Mouse (Mus musculus) megakaryocyte progenitor cell, adult 5-6 weeks (primary cell): ENCODE data around the gene Slco1a1. TPM values are rescaled to one million over a fixed set of nuclear protein-coding genes. Genes with fewer than 3 reads are reported as not detected.
"Not testable (repeated sequence)": the region's sequence is repeated elsewhere in the genome, so short reads cannot be mapped to it uniquely, and the experiment has no call there.

Source experiments
- ATAC-seq: replicated peaks from 2 replicates; pipeline ENCODE4 v1.8.0; 2016; ENCODE audit warnings: mild to moderate bottlenecking, moderate TSS enrichment, inconsistent platforms; ENCODE audit not compliant: poor library complexity
- total RNA-seq, 2 experiments: library from RNA; stranded (forward) in 1 of 2; stranded (reverse) in 1 of 2; fragments of 157-497, 149-512 nt in 1 of 2; fragments of 200-1000 nt in 1 of 2; gene quantifications; 2 replicates each; pipeline versions ENCODE4 v1.2.3 to v1.2.4; 2015 to 2017

Slco1a1 gene
- not detected in 2 replicates for total RNA-seq (2015)
- total RNA-seq (2017) = not detected in 2 replicates

DNA sequence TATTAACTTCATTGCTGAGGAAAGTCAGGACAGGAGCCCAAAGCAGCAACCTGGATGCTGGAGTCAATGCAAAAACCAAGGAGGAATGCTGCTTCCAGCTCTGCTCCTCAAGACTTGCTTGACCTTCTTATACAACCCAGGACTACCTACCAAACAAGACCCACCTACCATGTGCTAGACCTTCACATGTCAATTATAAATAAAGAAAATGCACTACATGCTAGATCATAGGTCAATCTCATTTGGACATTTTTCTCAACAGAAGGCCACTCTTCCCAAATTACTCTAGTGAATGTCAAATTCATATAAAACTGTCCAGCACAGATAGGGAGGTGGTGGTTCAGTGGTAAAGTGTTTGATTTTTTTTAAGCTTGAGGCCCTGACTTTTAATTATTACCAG is at the start of gene Slco1a1:
Gene Slco1a1 (minus strand): TSS at position 101 of the 400 bp plus-strand sequence.
- ATAC-seq = no peak

DNA sequence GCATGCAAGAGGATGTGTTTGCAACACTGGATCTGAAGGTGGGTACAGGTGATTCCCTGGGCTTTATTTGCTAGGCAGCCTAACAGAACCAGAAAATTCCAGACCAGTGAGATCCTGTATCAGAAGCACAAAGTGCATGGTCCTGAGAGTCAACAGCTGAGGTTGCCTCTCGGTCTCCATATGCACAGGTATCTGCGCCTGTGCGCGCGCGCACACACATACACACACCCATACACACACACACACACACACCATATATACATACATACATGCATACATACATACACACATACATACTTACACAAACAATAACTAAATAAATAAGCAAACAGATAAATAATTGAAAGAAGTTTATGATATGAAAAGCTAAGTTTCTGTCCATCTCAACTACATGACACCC is 40.0 kb upstream of the Slco1a1 start:
- ATAC-seq = no peak

DNA sequence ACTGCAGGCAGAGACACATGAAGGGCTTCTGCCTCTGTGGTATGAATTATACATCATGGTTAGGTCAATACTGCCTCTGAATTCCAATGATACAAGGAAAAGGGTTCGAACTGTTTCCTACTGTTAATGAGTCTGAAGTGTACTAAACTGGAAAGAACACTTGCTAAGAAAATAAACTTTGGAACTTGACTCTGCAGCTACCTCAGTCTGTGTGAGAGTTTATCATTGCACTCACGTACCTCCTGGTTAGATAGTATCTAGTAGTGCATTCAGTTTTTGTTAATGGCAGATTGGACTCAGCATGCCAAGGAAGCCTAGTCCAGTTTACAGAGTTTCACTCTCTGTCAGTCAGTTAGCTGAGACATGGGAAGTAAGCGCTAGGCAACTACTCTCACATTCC is 37.9 kb upstream of the Slco1a1 start:
- no peak for ATAC-seq

DNA sequence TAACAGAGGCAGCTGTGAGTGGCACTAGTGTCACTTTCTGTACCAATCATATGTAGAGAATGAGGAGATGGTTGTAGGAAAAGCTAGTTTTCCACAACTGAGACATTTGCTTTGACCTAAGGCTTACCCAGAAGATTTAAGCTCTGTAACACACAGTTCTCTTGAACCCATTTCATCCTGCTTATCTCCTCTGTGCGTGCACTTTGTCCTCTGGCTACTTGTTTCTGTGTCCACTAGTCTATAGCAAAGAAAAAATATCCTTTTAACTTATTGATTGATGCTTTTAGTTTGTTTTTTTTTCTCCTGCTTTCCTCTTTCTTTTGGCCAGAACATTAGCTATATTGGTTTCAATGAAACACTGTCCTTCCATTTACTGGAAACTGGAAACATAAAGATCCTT is 15.7 kb upstream of the Slco1a1 start:
- ATAC-seq = no peak

DNA sequence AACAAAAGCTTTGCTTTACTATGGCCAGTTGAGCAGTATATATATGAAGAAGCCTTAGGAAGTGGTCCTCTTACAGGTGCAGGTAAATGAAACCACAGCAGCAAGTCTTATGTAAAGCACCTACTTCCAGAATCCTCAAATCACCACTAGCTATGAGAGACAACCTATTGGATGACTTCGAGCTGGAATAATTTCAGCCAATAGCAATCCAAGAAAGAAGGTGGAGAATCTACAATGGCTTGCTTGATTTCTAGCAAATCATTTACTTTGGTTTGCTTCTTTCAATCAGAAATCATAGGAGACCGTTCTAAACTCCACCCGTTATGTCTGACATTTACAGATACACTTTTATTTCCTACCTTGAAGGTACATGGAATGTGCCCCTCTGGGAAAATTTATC is 15.1 kb upstream of the Slco1a1 start:
- ATAC-seq = no peak

DNA sequence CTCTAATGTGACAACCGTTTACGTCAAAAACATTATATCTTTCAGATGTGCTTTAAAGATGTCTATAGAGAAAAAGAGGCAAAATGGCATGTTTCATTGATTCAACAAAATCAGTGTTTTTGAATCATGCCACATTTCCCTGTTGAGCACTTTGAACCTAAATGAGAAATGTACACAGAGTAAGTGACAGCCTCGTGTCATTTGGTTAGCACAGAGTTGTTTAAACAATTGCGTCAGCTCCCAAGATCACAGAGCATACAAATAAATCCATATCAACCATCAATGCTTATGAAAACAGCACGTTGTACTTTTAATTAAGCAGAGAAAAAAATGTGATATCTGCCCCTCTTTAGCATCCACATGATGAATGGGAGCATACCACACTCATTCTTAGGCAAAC is 13.7 kb upstream of the Slco1a1 start:
- ATAC-seq = no peak

DNA sequence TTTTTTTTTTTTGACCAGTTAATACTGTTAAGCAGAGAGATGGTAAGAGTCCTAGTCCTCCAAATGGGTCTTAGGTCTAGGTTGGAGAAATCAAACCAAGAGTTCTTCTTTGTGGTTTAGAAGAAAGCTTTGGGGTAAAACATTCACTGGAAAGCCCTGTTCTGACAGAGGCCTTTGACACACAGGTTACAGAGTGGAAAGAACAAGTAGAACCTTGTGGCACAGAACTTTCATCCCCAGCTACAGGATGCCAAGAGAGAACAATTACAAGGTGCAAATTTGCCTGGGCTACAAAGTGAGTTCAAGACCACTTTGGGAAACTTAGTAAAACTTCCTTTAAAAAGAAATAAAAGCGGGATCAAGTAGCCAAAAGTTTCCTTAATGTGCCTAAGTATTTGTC is 6.3 kb downstream of the Slco1a1 start:
- ATAC-seq = no peak

DNA sequence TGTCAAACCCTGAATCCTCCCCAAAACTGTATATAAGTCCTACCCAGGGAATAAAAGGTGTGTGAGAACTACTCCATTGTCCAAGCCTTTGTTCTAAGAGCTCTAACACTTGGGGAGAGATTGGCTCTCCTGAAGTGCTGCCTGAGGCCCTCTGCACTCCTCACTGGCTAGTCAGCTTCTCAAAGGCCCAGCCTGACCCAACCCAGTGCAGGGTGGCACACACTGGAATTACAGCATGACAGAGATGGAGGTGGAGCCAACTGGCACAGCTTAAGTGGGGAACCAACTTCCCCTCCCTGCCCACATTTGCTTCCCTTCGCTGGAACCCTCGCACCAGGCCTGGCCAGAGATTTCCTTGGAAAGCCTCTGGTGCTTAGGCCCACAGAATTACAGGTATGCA is 48.6 kb downstream of the Slco1a1 start:
- no peak for ATAC-seq

DNA sequence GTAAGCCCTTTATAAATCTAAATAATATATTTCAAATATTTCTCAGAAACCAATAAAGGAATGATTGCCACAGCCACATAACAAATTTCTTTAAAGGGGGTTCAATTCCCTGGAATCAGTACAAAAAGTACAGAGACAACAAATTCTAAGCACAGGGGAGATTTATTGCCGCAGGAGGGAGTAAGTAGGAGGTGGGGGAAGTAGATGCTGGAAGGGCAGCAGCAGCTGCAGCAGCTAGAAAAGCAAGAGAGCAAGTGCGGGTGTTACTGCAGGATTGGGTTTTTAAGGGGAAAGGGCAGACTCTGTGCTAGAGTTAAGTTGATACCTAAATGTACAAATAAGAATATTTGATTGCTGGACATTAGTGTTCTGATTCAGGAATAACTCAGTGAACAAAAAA is 57.0 kb downstream of the Slco1a1 start:
- ATAC-seq = no peak

DNA sequence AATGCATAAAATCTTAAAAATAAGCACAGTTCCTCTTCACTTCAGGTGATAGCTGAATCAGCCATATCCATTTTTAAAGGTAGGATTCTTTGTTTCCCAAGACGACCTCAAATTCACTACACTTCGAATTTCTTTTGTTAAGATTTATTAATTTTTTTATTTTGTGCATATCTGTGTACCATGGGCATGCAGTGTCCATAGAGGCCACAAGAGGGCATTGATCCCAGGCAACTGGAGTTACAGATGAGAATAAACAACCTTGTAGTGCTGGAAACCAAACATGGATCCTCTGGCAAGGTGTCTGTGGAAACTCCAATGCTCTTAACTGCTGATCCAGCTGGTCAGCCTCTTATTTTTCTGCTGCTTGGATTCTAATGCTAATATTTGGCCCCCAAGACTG is 58.5 kb downstream of the Slco1a1 start:
- 0 out of 2 replicates have a peak, but pooled peaks have one; percentile 39 for ATAC-seq

DNA sequence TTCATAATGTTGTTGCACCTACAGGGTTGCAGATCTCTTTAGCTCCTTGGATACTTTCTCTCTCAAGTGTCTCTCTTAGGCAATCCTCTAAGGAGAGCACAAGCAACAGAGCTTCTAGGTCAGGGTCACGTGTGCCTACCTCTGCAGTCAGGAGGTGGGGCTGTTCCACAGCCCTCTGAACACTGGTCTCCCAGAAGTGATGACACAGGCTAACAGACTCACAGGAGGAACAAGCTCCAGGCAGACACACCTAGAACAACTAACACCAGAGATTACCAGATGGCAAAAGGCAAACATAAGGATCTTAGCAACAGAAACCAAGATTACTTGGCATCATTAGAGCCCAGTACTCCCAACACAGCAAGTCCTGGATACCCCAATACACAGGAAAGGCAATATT is 64.2 kb downstream of the Slco1a1 start:
- no peak for ATAC-seq

DNA sequence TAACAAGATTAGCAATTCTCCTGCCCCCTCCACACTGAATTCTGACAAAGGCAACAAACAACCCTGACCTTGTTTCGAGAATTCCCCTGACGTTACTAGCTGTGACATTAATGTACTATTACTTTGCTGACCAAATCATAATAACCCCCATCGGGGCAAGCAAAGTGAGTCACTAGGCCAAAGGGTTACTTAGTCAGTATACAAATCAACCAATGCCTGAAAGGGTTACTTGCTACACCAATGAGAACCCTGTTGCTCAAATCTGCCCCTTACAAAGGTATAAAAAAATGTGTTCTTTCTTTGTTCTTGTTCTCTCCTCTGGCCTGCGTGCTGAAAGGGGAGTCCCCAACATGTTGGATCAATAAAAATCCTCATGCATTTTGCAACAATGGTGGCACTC is 71.0 kb downstream of the Slco1a1 start:
- not testable (repeated sequence) for ATAC-seq

DNA sequence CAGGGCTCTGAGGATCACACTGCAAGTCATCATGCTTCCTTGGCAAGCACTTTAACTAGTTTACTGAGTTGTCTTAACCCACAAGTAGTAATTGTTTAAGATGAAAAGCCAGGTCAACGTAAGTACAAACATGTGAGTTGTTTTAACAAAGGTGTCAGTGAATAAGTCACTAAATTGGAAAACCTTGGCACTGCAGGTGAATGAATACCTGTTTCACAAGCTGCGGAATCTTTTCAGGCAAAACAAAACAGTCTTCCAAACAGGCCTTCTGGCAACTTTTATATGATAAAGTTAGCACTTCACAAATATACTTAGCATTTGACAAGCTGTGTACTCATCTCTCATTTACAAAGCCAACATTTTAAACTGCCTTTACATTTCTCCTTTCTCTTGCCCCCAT is 75.1 kb downstream of the Slco1a1 start:
- ATAC-seq = no peak

DNA sequence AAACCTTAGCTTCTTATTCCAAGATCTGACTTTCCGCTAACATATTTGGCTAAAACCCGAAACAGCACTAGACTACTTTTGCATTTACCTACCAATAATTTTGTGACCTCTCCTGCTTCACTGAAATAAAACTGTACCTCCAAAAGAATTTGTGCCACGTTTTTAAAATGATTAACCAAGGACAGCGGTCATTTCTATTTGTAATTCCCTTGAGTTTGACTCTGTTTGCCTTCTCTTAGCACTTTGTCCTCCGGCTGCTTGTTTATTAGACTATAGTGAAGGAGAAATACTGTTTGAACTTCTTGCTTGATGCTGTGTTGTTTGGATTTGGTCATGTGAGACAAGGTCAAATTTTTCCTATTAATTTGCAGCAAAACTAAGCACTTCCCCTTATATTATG is 78.0 kb downstream of the Slco1a1 start:
- no peak for ATAC-seq

DNA sequence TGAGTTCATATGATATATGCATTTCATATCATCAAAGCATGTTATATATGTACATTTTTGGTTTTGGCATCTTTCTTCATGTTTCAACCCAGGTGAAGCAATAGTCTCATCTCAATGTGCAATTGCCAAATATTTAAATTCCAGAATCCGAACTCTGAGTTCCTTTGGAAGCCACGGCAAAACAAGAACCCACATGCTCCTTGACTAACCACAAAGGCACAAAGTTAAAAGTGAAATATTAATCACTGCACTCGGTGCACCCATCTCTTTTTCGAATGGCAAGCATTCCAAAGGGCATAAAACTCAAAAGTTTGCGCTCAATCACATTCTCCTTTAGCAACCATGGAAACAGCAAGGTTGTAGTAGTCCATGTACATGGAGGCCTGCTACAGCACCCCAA is 80.7 kb downstream of the Slco1a1 start:
- no peak for ATAC-seq

DNA sequence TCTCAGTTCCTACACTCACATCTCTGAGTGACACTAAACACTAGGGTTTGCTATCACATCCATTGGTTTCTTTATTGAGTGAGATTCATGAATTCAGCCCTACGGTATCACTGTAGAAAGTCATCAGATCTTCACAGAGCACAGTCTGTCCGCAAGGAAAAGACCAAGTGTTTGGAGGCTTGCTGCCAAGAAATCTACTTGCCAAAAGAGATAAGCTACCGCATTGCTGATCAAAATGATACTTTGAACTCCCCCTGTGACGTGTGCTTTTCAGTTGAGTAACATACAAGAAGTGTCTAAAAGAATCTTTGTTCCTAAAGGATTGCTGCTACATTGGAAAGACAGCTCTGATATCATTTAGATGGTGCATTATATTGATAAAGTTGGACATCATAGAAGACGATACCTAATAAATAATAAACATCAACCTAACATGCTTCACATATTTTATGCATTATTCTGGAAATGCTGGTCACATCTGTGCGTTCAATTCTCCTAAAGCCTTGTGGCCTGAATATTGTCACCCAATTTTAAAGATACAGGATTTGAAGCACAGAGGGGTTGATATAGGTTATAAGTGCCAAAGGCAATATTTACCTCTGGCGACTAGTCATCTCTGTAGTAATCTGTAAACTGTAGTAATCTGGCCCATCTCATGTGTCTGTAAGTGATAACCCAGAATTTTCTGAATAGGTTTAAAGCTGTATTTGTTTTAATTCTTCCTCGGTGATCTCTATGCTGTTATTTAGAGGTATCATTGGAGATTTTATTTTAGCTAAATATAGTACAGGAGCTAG is 88.8 kb downstream of the Slco1a1 start:
- no peak for ATAC-seq

Other genes with a start within 250 kb of the Slco1a1 start
- not detected in 2 replicates for gene Gm5724, start 173.2 kb downstream of the Slco1a1 start, total RNA-seq (2015)
- gene Gm5724, start 173.2 kb downstream of the Slco1a1 start, total RNA-seq (2017) = not detected in 2 replicates
- not detected in 2 replicates for gene Slco1a4, start 90.8 kb downstream of the Slco1a1 start, total RNA-seq (2015)
- not detected in 2 replicates for gene Slco1a4, start 90.8 kb downstream of the Slco1a1 start, total RNA-seq (2017)
- not detected in 2 replicates for gene Gm6614, start 64.5 kb upstream of the Slco1a1 start, total RNA-seq (2015)
- not detected in 2 replicates for gene Gm6614, start 64.5 kb upstream of the Slco1a1 start, total RNA-seq (2017)